Mouse (Mus musculus): ENCODE measurements around the gene Tmem45a. TPM values are rescaled to one million over a fixed set of nuclear protein-coding genes. Genes with fewer than 3 reads are reported as not detected.

Tmem45a gene
- polyA plus RNA-seq, 1 experiment from 2014 or later, result 21.9 TPM

GRCm38 (mm10) chr16:56785943-56786342, 100.0 kb downstream of the Tmem45a start:
- ATAC-seq, result no peak
- 81% methylated on average over 2 of the region's 2 CpGs for WGBS

GRCm38 (mm10) chr16:56771163-56772105, 114.5 kb downstream of the Tmem45a start:
- Histone ChIP-seq H3K27me3 (replicated peaks; ENCODE audit: insufficient read depth, low read length) (no peaks in the 10 kb centered on the region), H3K36me3 (ENCODE audit: insufficient read depth, low read length) (no peaks in the 10 kb centered on the region), H3K9me3 (ENCODE audit: low read length) (no peaks in the 10 kb centered on the region), H3K4me3 (ENCODE audit: low read depth, low read length) (no peak overlapping the region), H3K4me1 (ENCODE audit: insufficient read depth, low read depth, low read length) (no peaks in the 10 kb centered on the region), H3K27ac (ENCODE audit: low read length) (no peak overlapping the region), H3K4me2 (replicated peaks; ENCODE audit: low read depth, low read length) (no peak overlapping the region), H3K9ac (replicated peaks; ENCODE audit: low read depth) (no peak overlapping the region)
- TF ChIP-seq EP300 (IDR thresholded peaks at IDR 0.05) (no peak), CTCF (IDR thresholded peaks at IDR 0.05) (peak; percentile 87)
- DNase-seq (ENCODE audit: low spot score), result peak; percentile 81
- ATAC-seq, result peak; percentile 47; the same call in 1 of the 2 replicates
- 37% methylated on average over 10 of the region's 10 CpGs for WGBS

More at GRCm38 (mm10) chr16:56785943-56786342, 100.0 kb downstream of the Tmem45a start:
- Histone ChIP-seq H3K9me3 (ENCODE audit: low read length) (no peaks in the 10 kb centered on the region), H3K27me3 (replicated peaks; ENCODE audit: insufficient read depth, low read length) (no peaks in the 10 kb centered on the region), H3K4me1 (ENCODE audit: insufficient read depth, low read depth, low read length) (no peaks in the 10 kb centered on the region), H3K9ac (replicated peaks; ENCODE audit: low read depth) (no peak overlapping the region), H3K36me3 (ENCODE audit: insufficient read depth, low read length) (no peaks in the 10 kb centered on the region), H3K4me2 (replicated peaks; ENCODE audit: low read depth, low read length) (no peak overlapping the region), H3K4me3 (ENCODE audit: low read depth, low read length) (no peak overlapping the region), H3K27ac (ENCODE audit: low read length) (no peak overlapping the region)
- no peak for DNase-seq (ENCODE audit: low spot score)
- TF ChIP-seq CTCF (IDR thresholded peaks at IDR 0.05) (no peak), EP300 (IDR thresholded peaks at IDR 0.05) (no peak)

Other genes starting within 250 kb of the Tmem45a start
- gene Tfg, start 168.7 kb downstream of the Tmem45a start, polyA plus RNA-seq (2015; fragmentation: Nextera tagmentation; extraction: Ambion mirVana), result 74.1 and 74.3 TPM in 2 replicates
- gene Adgrg7, start 90.3 kb downstream of the Tmem45a start, polyA plus RNA-seq (2015; fragmentation: Nextera tagmentation; extraction: Ambion mirVana), result not detected in 2 replicates
- gene Lnp1, start 41.9 kb upstream of the Tmem45a start, polyA plus RNA-seq (2015; fragmentation: Nextera tagmentation; extraction: Ambion mirVana), result not detected in 2 replicates
- gene Tmem45a2, start 185.2 kb upstream of the Tmem45a start, polyA plus RNA-seq (2015; fragmentation: Nextera tagmentation; extraction: Ambion mirVana), result 0.06 TPM in 1 of 2 replicates, not detected in the other
- 17.2 and 17.7 TPM in 2 replicates for gene Tomm70a, start 235.5 kb upstream of the Tmem45a start, polyA plus RNA-seq (2015; fragmentation: Nextera tagmentation; extraction: Ambion mirVana)

Data from lung, postnatal 0 days (tissue).